Mouse (Mus musculus) C2C12 (cell line): ENCODE measurements at regions not wholly inside any gene's neighbourhood (a gene's known extent, or its start where the extent isn't known, plus 50 kb on each side); places are given as distances from the start of the nearest gene placed in this dataset.

ENCODE experiments used
- H3K27me3 ChIP-seq: one replicate; pipeline ENCODE4 v1.6.1; 2011; ENCODE audit not compliant: control insufficient read depth, insufficient read depth, insufficient read length
- H3K36me3 ChIP-seq: one replicate; pipeline ENCODE4 v1.6.1; 2011; ENCODE audit not compliant: control insufficient read depth, insufficient read depth
- H3K4me3 ChIP-seq: one replicate; pipeline ENCODE4 v1.5.1; 2011; ENCODE audit warnings: mild to moderate bottlenecking, control low read depth; ENCODE audit not compliant: poor library complexity, insufficient read depth, severe bottlenecking
- H3K79me2 ChIP-seq: one replicate; pipeline ENCODE4 v1.6.1; 2011; ENCODE audit not compliant: control insufficient read depth, insufficient read depth
- H3K79me3 ChIP-seq: one replicate; pipeline ENCODE4 v1.6.1; 2011; ENCODE audit warnings: low read depth, control low read depth
- H3ac ChIP-seq: one replicate; pipeline ENCODE3; 2011; ENCODE audit warnings: low read depth; ENCODE audit not compliant: control insufficient read depth, insufficient read length
- CEBPB ChIP-seq: IDR thresholded peaks from one replicate; pipeline ENCODE4 v1.6.1; 2011; ENCODE audit warnings: low read depth, mild to moderate bottlenecking, control low read depth, moderate library complexity
- CTCF ChIP-seq: IDR thresholded peaks from one replicate; pipeline ENCODE4 v1.5.1; 2011; ENCODE audit not compliant: control insufficient read depth, insufficient read depth, insufficient read length
- FOSL1 ChIP-seq: IDR thresholded peaks from one replicate; pipeline ENCODE4 v1.8.0; 2011; ENCODE audit warnings: mild to moderate bottlenecking, low read length; ENCODE audit not compliant: poor library complexity, insufficient read depth, severe bottlenecking
- MAX ChIP-seq: IDR thresholded peaks from one replicate; pipeline ENCODE4 v1.6.1; 2011; ENCODE audit warnings: mild to moderate bottlenecking, control low read depth
- MYOD1 ChIP-seq: IDR thresholded peaks from one replicate; pipeline ENCODE4 v1.6.1; 2011; ENCODE audit warnings: low read depth; ENCODE audit not compliant: control insufficient read depth, insufficient read length
- MYOG ChIP-seq: IDR thresholded peaks from one replicate; pipeline ENCODE4 v1.6.1; 2011; ENCODE audit not compliant: control insufficient read depth, insufficient read length; ENCODE audit errors: extremely low read depth
- USF1 ChIP-seq: IDR thresholded peaks from one replicate; pipeline ENCODE4 v1.6.1; 2011; ENCODE audit warnings: low read depth, mild to moderate bottlenecking, control low read depth, moderate library complexity

GRCm38 (mm10) chr1:61407201-61407600, 231.4 kb upstream of the Pard3b start:
- H3K4me3 ChIP-seq: no peak overlapping the region
- no peaks in the 10 kb centered on the region for H3K27me3 ChIP-seq
- no peaks in the 10 kb centered on the region for H3K79me2 ChIP-seq
- no peaks in the 10 kb centered on the region for H3K36me3 ChIP-seq
- H3ac ChIP-seq: no peak overlapping the region
- TF ChIP-seq CTCF (no peak), FOSL1 (no peak), USF1 (no peak), MAX (no peak), MYOG (no peak), MYOD1 (no peak), CEBPB (no peak)
- no peaks in the 10 kb centered on the region for H3K79me3 ChIP-seq

- TF ChIP-seq CTCF: no peak
- TF ChIP-seq MYOD1: no peak
- TF ChIP-seq MAX: no peak
- TF ChIP-seq FOSL1: no peak
- TF ChIP-seq USF1: no peak
- no peak for TF ChIP-seq MYOG
- no peak for TF ChIP-seq CEBPB
- Histone ChIP-seq H3K4me3 (no peak overlapping the region), H3K79me3 (no peaks in the 10 kb centered on the region), H3K36me3 (no peaks in the 10 kb centered on the region), H3K79me2 (no peaks in the 10 kb centered on the region), H3ac (no peak overlapping the region), H3K27me3 (no peaks in the 10 kb centered on the region)
Measured at GRCm38 (mm10) chr1:61414772-61415171, 223.9 kb upstream of the Pard3b start.

- Histone ChIP-seq H3K36me3 (no peaks in the 10 kb centered on the region), H3K4me3 (no peak overlapping the region), H3ac (no peak overlapping the region), H3K79me2 (no peaks in the 10 kb centered on the region), H3K79me3 (no peaks in the 10 kb centered on the region), H3K27me3 (no peaks in the 10 kb centered on the region)
- TF ChIP-seq CEBPB (no peak), MYOD1 (peak; percentile 69)
Measured at GRCm38 (mm10) chr1:61415426-61416195, 223.0 kb upstream of the Pard3b start.

- no peaks in the 10 kb centered on the region for H3K79me2 ChIP-seq
- no peaks in the 10 kb centered on the region for H3K36me3 ChIP-seq
- H3ac ChIP-seq: no peak overlapping the region
- no peak overlapping the region for H3K4me3 ChIP-seq
- H3K79me3 ChIP-seq: no peaks in the 10 kb centered on the region
- H3K27me3 ChIP-seq: no peaks in the 10 kb centered on the region
- TF ChIP-seq MAX (no peak), CTCF (no peak), USF1 (no peak), FOSL1 (no peak), MYOD1 (no peak), MYOG (no peak), CEBPB (no peak)
Measured at GRCm38 (mm10) chr1:61418396-61418795, 220.2 kb upstream of the Pard3b start.

GRCm38 (mm10) chr1:61419839-61420238, 218.8 kb upstream of the Pard3b start:
- H3K36me3 ChIP-seq: no peaks in the 10 kb centered on the region
- H3ac ChIP-seq: no peak overlapping the region
- H3K79me3 ChIP-seq: no peaks in the 10 kb centered on the region
- H3K79me2 ChIP-seq: no peaks in the 10 kb centered on the region
- no peak for TF ChIP-seq CEBPB
- TF ChIP-seq FOSL1: no peak
- no peak for TF ChIP-seq USF1
- no peak overlapping the region for H3K4me3 ChIP-seq
- no peaks in the 10 kb centered on the region for H3K27me3 ChIP-seq

DNA sequence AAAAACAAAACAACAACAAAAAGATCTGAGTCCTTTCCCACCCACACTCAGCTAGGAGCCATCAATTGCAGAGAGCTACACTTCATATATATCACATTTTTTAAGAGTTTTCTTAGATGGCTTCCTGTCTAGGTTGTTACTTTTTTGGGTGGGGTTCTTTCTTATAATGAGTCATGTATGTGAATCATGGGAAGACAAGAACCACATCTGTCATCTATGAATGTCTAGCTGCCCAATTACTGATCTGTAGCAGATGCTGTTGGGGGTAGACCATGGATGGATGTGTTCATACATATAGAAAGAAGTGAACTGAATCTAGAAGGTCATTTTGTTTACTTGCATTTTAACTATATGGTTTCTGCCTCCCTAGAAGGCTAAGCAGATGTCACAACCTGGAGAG, 215.4 kb upstream of the Pard3b start:
- H3K36me3 ChIP-seq: no peaks in the 10 kb centered on the region
- H3K79me3 ChIP-seq: no peaks in the 10 kb centered on the region
- H3K4me3 ChIP-seq: no peak overlapping the region
- no peaks in the 10 kb centered on the region for H3K27me3 ChIP-seq
- no peak overlapping the region for H3ac ChIP-seq
- H3K79me2 ChIP-seq: no peaks in the 10 kb centered on the region
- TF ChIP-seq MYOD1 (peak; percentile 12), MAX (no peak), FOSL1 (peak; percentile 23)
